Mouse (Mus musculus): ENCODE measurements at regions not wholly inside any gene's neighbourhood (a gene's known extent, or its start where the extent isn't known, plus 50 kb on each side); places are given as distances from the start of the nearest gene placed in this dataset.

DNA sequence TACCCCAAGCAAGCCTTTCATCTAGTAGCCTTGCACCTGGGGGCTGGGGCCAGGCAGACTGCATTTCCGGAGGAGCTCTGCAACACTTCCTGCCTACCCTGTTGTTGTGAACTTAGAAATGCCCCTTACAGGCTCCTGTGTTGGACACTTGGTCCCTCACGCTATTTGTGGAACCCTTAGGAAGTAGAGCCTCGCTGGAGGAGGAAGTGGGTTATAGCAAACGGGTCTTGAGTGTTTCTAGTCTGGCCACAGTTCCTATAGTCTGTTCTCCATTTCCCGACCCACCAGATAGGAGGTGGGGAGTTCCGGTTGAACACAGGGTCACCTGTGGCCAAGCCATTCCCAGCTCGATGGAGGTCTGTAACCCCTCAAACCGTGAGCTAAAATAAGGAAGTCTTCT is 272.7 kb downstream of the Diras2 start:
- no peak for TF ChIP-seq CTCF (IDR thresholded peaks at IDR 0.05; ENCODE audit: low read depth, low read length)
- TF ChIP-seq POLR2A (IDR thresholded peaks at IDR 0.05; ENCODE audit: extremely low read depth, insufficient read depth, low read length) = no peak

Measured in liver, adult 2 months (tissue).